Mouse (Mus musculus) T-helper 2 cell (primary cell): ENCODE measurements around the gene Cadps2.

Experiments
- in situ Hi-C: fragments of 300-600 bp; cut with MboI, MseI; formaldehyde crosslinking; loops from one replicate; pipeline ENCODE4 v1.15.1; 2025; ENCODE audit warnings: high pct_unique_total_duplicates

Gene Cadps2

GRCm38 (mm10) chr6:23839009-23839811, at the start of gene Cadps2:
TSS of gene Cadps2 (minus strand) at chr6:23839421.
- in situ Hi-C loops, result no loop called here

- in situ Hi-C loops, result no loop called here
These were observed 47.2 kb upstream of the Cadps2 start for GRCm38 (mm10) chr6:23886418-23886817.

- in situ Hi-C loops, result no loop called here
These were observed 37.7 kb upstream of the Cadps2 start for GRCm38 (mm10) chr6:23876765-23877408.

- in situ Hi-C loops, result no loop called here
These were observed 37.1 kb upstream of the Cadps2 start for GRCm38 (mm10) chr6:23876363-23876762.

GRCm38 (mm10) chr6:23873812-23874211, 34.6 kb upstream of the Cadps2 start:
- in situ Hi-C loops, result no loop called here

- in situ Hi-C loops, result no loop called here
These were observed 34.0 kb upstream of the Cadps2 start for GRCm38 (mm10) chr6:23873231-23873630.

GRCm38 (mm10) chr6:23869971-23870370, 30.8 kb upstream of the Cadps2 start:
- in situ Hi-C loops, result no loop called here

- in situ Hi-C loops, result no loop called here
These were observed 27.1 kb upstream of the Cadps2 start for GRCm38 (mm10) chr6:23866298-23866697.

- in situ Hi-C loops, result no loop called here
These were observed 14.2 kb upstream of the Cadps2 start for GRCm38 (mm10) chr6:23853464-23853863.

- in situ Hi-C loops, result no loop called here
These were observed 780 bp upstream of the Cadps2 start for GRCm38 (mm10) chr6:23840001-23840400.

GRCm38 (mm10) chr6:23838401-23839008, 716 bp downstream of the Cadps2 start:
- in situ Hi-C loops, result no loop called here

GRCm38 (mm10) chr6:23837631-23838030, 1.6 kb downstream of the Cadps2 start:
- in situ Hi-C loops, result no loop called here

GRCm38 (mm10) chr6:23837127-23837526, 2.1 kb downstream of the Cadps2 start:
- in situ Hi-C loops, result no loop called here

GRCm38 (mm10) chr6:23836694-23837093, 2.5 kb downstream of the Cadps2 start:
- in situ Hi-C loops, result no loop called here

GRCm38 (mm10) chr6:23835552-23835951, 3.7 kb downstream of the Cadps2 start:
- in situ Hi-C loops, result no loop called here

GRCm38 (mm10) chr6:23830741-23831140, 8.5 kb downstream of the Cadps2 start:
- in situ Hi-C loops, result no loop called here

GRCm38 (mm10) chr6:23829338-23829737, 9.9 kb downstream of the Cadps2 start:
- in situ Hi-C loops, result no loop called here

- in situ Hi-C loops, result no loop called here
These were observed 17.4 kb downstream of the Cadps2 start for GRCm38 (mm10) chr6:23821819-23822218.

GRCm38 (mm10) chr6:23810087-23810486, 29.1 kb downstream of the Cadps2 start:
- in situ Hi-C loops, result no loop called here

GRCm38 (mm10) chr6:23809344-23809743, 29.9 kb downstream of the Cadps2 start:
- in situ Hi-C loops, result no loop called here

GRCm38 (mm10) chr6:23805333-23805732, 33.9 kb downstream of the Cadps2 start:
- in situ Hi-C loops, result no loop called here

GRCm38 (mm10) chr6:23791822-23792221, 47.4 kb downstream of the Cadps2 start:
- in situ Hi-C loops, result no loop called here

- in situ Hi-C loops, result no loop called here
These were observed 61.6 kb downstream of the Cadps2 start for GRCm38 (mm10) chr6:23777641-23778040.
